Mouse (Mus musculus) ES-Bruce4 (cell line): ENCODE measurements around the gene Colgalt2.

Experiments used
- CTCF ChIP-seq: IDR thresholded peaks from one replicate; pipeline ENCODE4 v1.8.1; 2011; ENCODE audit warnings: low read depth, low read length
- EP300 ChIP-seq: IDR thresholded peaks from 2 replicates; pipeline ENCODE4 v1.6.1; 2011; ENCODE audit warnings: low read depth, low read length; ENCODE audit not compliant: insufficient read depth
- POLR2A ChIP-seq: IDR thresholded peaks from one replicate; pipeline ENCODE4 v1.8.1; 2011; ENCODE audit warnings: low read length; ENCODE audit not compliant: insufficient read depth

- TF ChIP-seq EP300 (no peak), POLR2A (no peak), CTCF (no peak)
Measured at GRCm38 (mm10) chr1:152506726-152507125, 107.1 kb downstream of the Colgalt2 start.
